Mouse (Mus musculus) B cell, adult 2 months (primary cell): ENCODE measurements around the gene Acaca.
A peak's percentile ranks its signal among the peaks of the same experiment; 100 is the strongest.

Experiments used
- DNase-seq, 2 experiments: peaks; one replicate each; pipeline ENCODE4 v3.0.0; 2022

Acaca gene

GRCm38 (mm10) chr11:84156535-84157262, 27.2 kb downstream of the Acaca start:
- DNase-seq = no peak

DNA sequence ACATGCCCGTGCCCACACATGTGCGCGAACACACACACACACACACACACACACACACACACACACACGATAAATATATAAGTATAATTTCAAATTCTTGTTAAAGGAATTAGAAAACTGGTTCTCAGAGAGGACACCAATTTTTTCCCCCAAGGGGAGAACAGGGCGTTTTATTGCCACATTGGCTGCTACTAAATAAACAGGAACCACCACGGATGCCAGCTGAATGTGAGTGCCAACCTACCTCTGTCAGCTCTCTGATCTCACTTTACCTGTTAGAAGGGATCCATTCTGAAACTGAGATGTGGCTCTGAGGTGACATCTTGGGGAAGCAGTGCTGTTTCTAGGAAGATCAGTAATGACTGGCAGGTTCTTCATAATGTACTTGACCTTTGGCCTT, 34.7 kb downstream of the Acaca start:
- no peak for DNase-seq

DNA sequence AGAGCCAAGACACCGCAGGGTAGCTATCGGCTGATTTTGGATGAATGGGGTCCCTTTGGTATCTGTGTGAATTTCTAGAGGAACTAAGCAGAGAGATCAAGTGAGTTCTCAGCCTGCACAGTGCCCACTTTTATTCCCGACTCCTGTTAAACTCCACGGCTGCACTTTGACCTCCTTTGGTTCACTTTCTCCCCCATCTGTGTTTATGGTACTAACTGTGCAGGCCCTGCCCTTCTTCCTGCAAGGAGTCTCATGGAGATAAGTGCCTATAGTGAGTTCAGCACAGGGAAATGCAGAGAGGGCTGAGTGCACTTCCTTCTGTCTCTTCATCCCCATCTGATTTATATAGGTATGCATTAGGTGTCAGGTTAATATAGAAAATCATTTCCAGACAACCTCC, 35.1 kb downstream of the Acaca start:
- DNase-seq = no peak

DNA sequence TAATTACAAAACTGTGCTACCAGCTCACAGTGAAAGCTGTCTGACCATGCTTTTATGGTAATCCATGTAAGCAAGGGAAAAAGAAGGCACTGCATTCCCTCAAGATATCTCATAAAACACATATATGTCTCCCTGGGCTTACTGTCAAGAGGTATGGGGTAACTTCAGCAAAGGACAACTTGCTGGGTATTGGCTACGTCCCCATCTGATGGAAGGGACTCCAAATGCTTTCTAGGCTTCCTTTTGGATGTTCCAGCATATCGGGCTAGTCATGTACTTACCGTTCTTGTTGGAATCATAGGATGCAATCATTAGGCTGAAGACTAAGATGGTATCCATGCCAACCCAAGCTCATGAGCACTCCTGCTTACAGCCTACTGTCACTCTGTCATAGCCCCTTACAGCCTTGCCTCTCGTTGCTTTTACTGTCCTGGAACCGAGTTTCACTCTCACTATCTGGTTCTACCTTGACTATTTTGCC, 37.6 kb downstream of the Acaca start, which contains the start of gene Gm11437:
Gene Gm11437 (minus strand): TSS at position 431 of the 481 bp plus-strand sequence.
- no peak for DNase-seq

DNA sequence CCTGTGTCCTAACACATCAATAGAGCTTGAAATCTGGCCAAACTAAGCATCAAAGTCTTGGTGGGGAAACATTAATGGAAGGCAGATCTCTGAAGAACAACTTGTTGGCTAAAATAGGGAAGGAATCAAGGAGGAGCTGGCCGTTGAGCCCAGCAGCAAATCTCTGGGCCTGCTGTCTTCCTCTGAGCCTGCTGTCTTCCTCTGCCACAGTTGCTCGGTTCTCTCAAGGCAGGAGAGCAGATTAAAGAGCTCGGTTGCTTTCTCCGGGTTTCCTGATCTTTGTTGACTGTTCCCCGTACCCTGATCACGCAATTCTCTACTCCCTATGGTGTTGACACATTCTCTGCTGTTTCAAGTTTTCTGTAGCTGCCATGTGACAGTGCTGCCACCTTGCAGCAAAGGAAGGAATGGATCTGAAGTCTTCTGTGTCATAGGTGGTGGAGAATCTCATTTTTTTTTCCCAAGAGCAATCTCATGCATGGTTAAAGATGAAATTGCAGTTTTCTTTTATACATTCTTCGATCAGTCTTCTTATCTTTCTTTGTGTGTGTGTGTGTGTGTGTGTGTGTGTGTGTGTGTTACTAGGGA, 39.3 kb downstream of the Acaca start:
- peak in 1 of 2 experiments; percentile 4 for DNase-seq

- DNase-seq = no peak
These were observed 43.3 kb downstream of the Acaca start for GRCm38 (mm10) chr11:84172539-84173435.

- no peak for DNase-seq
These were observed 49.1 kb downstream of the Acaca start for GRCm38 (mm10) chr11:84178571-84178970.

- peak; percentile 93 to 94 for DNase-seq
These were observed 49.9 kb downstream of the Acaca start for GRCm38 (mm10) chr11:84179226-84179953.

- peak; percentile 72 to 78 for DNase-seq
These were observed 50.6 kb downstream of the Acaca start for GRCm38 (mm10) chr11:84179954-84180598.

DNA sequence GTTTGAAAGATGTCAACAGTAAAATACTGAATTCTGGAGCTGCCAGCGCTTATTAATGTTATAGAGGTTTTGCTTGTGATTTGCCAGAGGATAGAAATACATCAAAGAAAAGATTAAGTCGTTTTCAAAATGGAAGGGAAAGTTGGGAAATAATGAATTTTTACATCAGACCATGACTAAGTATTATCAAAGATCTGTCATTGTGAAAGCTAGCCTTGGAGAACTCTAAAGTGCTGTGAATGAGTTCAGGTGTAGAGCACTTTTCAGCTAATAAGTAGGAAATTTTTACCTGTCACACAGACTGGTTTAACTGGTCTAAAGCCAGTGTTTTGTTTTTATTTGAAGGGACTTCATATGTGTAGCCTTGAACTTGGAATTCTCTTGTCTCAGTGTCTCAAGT, 51.8 kb downstream of the Acaca start:
- DNase-seq = no peak

DNA sequence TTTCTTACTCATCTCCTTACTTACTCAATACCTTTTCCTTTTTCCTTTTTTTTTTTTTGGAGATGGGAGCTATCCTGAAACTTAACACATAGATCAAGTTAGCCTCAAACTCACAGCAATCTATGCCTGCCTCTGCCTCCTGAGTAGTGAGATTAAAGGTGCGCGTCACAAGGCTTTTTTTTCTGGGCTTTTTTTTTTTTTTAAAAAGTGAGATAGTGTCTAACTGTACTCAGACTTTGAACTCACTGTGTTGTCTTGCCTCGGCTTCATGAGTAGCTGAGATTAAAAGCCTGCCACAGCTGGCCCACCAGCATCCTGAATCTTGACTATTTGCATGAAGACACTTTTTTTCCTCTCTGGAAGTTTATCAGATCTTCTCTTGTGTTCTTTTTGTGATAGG, 59.1 kb downstream of the Acaca start:
- DNase-seq = no peak

GRCm38 (mm10) chr11:84190581-84191233, 61.2 kb downstream of the Acaca start:
- DNase-seq = no peak

GRCm38 (mm10) chr11:84193249-84193648, 63.8 kb downstream of the Acaca start:
- no peak for DNase-seq

DNA sequence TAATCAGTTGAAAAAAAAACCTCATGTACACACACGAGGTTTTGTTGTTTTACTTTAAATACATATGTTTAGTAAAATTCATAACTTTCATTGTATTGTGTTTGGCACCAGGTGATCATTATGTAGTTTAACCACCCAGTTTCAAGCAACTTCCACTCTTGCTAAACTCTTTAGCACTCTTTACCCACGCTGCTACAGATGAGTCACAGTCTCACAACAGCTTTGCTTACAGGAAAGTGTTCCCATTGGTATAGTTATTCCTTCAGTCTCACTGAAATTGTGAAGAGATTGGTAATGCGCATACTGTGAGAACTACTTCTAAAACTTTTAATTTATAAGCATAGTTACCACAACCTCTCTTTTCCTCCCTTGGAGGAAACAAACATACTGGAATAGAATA, 65.3 kb downstream of the Acaca start:
- no peak for DNase-seq

- no peak for DNase-seq
These were observed 68.3 kb downstream of the Acaca start for GRCm38 (mm10) chr11:84197607-84198402.

DNA sequence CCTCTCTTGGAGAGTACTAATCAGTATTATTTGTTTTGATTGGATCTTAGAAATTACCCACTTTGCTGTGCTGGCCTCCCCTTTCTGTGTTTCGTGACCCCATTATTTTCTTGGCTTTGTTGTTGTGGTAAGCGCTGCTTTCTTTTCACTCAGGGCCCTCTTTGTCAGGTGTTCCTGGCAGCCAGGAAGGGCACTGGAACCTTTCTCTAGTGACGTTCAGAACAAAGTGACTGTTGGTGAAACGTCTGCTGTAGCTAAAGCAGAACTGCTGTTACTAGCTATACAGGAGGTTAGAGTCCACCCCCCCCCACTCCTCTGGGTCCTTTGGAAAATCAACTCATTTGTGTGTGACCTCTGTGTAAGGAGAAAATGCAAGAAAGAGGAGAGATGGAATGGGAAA, 76.3 kb downstream of the Acaca start:
- no peak for DNase-seq

DNA sequence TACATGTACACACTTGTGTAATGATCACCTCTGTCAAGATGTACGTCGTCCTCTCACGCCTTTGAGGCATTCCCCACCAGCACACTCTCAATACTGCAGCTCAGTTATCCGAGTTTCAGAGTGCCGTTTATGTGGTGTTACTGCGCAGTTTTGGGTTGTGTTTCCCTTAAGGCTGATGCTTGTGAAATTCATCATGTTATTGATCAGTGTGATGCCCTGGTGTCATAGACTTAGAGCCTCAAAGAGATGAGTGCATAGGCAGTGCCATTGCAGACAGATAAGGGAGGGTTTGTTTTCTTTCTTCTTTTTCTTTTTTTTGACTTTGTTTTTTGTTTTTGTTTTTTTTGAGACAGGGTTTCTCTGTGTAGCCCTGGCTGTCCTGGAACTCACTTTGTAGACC, 81.4 kb downstream of the Acaca start:
- no peak for DNase-seq

DNA sequence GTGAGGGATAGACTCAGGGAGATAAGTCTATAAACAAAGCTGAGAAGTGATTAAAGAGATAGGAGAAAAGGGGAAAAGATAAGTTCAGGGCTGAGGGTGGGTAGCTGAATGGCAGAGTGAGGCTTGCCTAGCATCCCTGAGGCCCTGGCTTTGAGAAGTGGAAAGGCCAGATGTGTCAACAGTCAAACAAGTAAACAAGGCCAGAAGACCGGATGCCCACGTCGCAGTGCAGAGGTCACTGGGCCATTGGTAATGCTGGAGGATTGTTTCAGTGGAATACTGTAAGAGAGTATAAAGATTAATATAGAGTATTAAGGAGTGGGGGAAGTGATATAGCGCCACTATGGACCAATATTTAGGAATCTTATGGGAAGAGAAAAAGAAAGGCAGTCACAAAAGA, 89.5 kb downstream of the Acaca start:
- no peak for DNase-seq

- DNase-seq = peak; percentile 57 to 65
These were observed 114.1 kb downstream of the Acaca start for GRCm38 (mm10) chr11:84243562-84243961.

GRCm38 (mm10) chr11:84247370-84247769, 117.9 kb downstream of the Acaca start:
- no peak for DNase-seq

GRCm38 (mm10) chr11:84251170-84251569, 121.7 kb downstream of the Acaca start:
- no peak for DNase-seq
